Mouse (Mus musculus) thymus, postnatal 4 days (tissue): ENCODE measurements at regions not wholly inside any gene's neighbourhood (a gene's known extent, or its start where the extent isn't known, plus 50 kb on each side); places are given as distances from the start of the nearest gene placed in this dataset.

ENCODE experiments used
- DNase-seq: peaks from one replicate; pipeline ENCODE4 v3.0.0; 2021

- no peak for DNase-seq
These were observed 497.2 kb upstream of the Pdzrn3 start for GRCm38 (mm10) chr6:101874894-101875293.

GRCm38 (mm10) chr6:101858895-101859294, 481.2 kb upstream of the Pdzrn3 start:
- DNase-seq: no peak

- no peak for DNase-seq
These were observed 463.0 kb upstream of the Pdzrn3 start for GRCm38 (mm10) chr6:101840695-101841094.

- DNase-seq: no peak
These were observed 459.9 kb upstream of the Pdzrn3 start for GRCm38 (mm10) chr6:101837563-101837962.

- no peak for DNase-seq
These were observed 416.3 kb upstream of the Pdzrn3 start for GRCm38 (mm10) chr6:101793986-101794385.

GRCm38 (mm10) chr6:101777864-101778263, 400.2 kb upstream of the Pdzrn3 start:
- DNase-seq: peak; percentile 6

- DNase-seq: no peak
These were observed 395.5 kb upstream of the Pdzrn3 start for GRCm38 (mm10) chr6:101773151-101773550.

GRCm38 (mm10) chr6:101735107-101735506, 357.4 kb upstream of the Pdzrn3 start:
- no peak for DNase-seq

GRCm38 (mm10) chr6:101720513-101720912, 342.8 kb upstream of the Pdzrn3 start:
- DNase-seq: no peak

- DNase-seq: no peak
These were observed 312.0 kb upstream of the Pdzrn3 start for GRCm38 (mm10) chr6:101689684-101690083.

- no peak for DNase-seq
These were observed 308.9 kb upstream of the Pdzrn3 start for GRCm38 (mm10) chr6:101686578-101686977.

GRCm38 (mm10) chr6:101685734-101686133, 308.0 kb upstream of the Pdzrn3 start:
- no peak for DNase-seq

- peak; percentile 40 for DNase-seq
These were observed 306.7 kb upstream of the Pdzrn3 start for GRCm38 (mm10) chr6:101684390-101684789.

- DNase-seq: no peak
These were observed 297.1 kb upstream of the Pdzrn3 start for GRCm38 (mm10) chr6:101674846-101675245.

GRCm38 (mm10) chr6:101670770-101671169, 293.1 kb upstream of the Pdzrn3 start:
- no peak for DNase-seq

GRCm38 (mm10) chr6:101669118-101669845, 291.6 kb upstream of the Pdzrn3 start:
- DNase-seq: no peak

- DNase-seq: no peak
These were observed 276.7 kb upstream of the Pdzrn3 start for GRCm38 (mm10) chr6:101654351-101654750.

- peak; percentile 23 for DNase-seq
These were observed 272.7 kb upstream of the Pdzrn3 start for GRCm38 (mm10) chr6:101650348-101650747.

- DNase-seq: no peak
These were observed 239.6 kb upstream of the Pdzrn3 start for GRCm38 (mm10) chr6:101617295-101617694.

- no peak for DNase-seq
These were observed 239.1 kb upstream of the Pdzrn3 start for GRCm38 (mm10) chr6:101616776-101617175.

GRCm38 (mm10) chr6:101609015-101609414, 231.3 kb upstream of the Pdzrn3 start:
- DNase-seq: no peak

GRCm38 (mm10) chr6:101603083-101603482, 225.4 kb upstream of the Pdzrn3 start:
- no peak for DNase-seq

- no peak for DNase-seq
These were observed 219.3 kb upstream of the Pdzrn3 start for GRCm38 (mm10) chr6:101596995-101597394.

GRCm38 (mm10) chr6:101593782-101594641, 216.3 kb upstream of the Pdzrn3 start:
- DNase-seq: no peak
